Mouse (Mus musculus) forebrain, embryonic 12.5 days (tissue): ENCODE measurements around the gene Tut4. TPM values are rescaled to one million over a fixed set of nuclear protein-coding genes. Genes with fewer than 3 reads are reported as not detected.

ENCODE experiments used
- ATAC-seq: fragments of 200-750 bp; cut with Nextera tagmentation; 2 replicates; pipeline ENCODE4 v1.8.0; 2017; ENCODE audit warnings: moderate TSS enrichment; ENCODE audit not compliant: low FRiP score
- H3K27ac ChIP-seq: fragments of 300-500 bp; sonication (generic); 2 replicates; pipeline ENCODE4 v1.5.1; 2016; ENCODE audit warnings: mild to moderate bottlenecking
- H3K27me3 ChIP-seq: fragments of 300-500 bp; sonication (generic); 2 replicates; pipeline ENCODE4 v1.6.1; 2016; ENCODE audit warnings: mild to moderate bottlenecking
- H3K36me3 ChIP-seq: fragments of 300-500 bp; sonication (generic); replicated peaks from 2 replicates; pipeline ENCODE4 v1.6.1; 2016; ENCODE audit warnings: mild to moderate bottlenecking
- H3K4me1 ChIP-seq: fragments of 300-500 bp; sonication (generic); 2 replicates; pipeline ENCODE4 v1.6.1; 2016
- H3K4me2 ChIP-seq: fragments of 300-500 bp; sonication (generic); 2 replicates; pipeline ENCODE4 v1.6.1; 2016; ENCODE audit warnings: mild to moderate bottlenecking, moderate library complexity
- H3K4me3 ChIP-seq: fragments of 300-500 bp; sonication (generic); replicated peaks from 2 replicates; pipeline ENCODE4 v1.5.1; 2016; ENCODE audit warnings: mild to moderate bottlenecking
- H3K9ac ChIP-seq: fragments of 300-500 bp; sonication (generic); 2 replicates; pipeline ENCODE4 v1.6.1; 2016; ENCODE audit warnings: mild to moderate bottlenecking
- H3K9me3 ChIP-seq: fragments of 300-500 bp; sonication (generic); 2 replicates; pipeline ENCODE4 v1.6.1; 2016
- WGBS: fragments of 180-500 bp; shearing (Covaris S2); methylation state at CpG from one replicate; pipeline ENCODE4 v1.1.7; 2016; 5-methylcytosine and 5-hydroxymethylcytosine counted together
- polyA plus RNA-seq: library from polyadenylated mRNA; unstranded; fragments of >200 nt; fragmentation: Nextera tagmentation; extraction: Ambion mirVana; gene quantifications from 2 replicates; pipeline ENCODE4 v1.2.1, GENCODE M21; 2016

Gene Tut4
- polyA plus RNA-seq, 1 experiment from 2014 or later: 118 TPM

DNA sequence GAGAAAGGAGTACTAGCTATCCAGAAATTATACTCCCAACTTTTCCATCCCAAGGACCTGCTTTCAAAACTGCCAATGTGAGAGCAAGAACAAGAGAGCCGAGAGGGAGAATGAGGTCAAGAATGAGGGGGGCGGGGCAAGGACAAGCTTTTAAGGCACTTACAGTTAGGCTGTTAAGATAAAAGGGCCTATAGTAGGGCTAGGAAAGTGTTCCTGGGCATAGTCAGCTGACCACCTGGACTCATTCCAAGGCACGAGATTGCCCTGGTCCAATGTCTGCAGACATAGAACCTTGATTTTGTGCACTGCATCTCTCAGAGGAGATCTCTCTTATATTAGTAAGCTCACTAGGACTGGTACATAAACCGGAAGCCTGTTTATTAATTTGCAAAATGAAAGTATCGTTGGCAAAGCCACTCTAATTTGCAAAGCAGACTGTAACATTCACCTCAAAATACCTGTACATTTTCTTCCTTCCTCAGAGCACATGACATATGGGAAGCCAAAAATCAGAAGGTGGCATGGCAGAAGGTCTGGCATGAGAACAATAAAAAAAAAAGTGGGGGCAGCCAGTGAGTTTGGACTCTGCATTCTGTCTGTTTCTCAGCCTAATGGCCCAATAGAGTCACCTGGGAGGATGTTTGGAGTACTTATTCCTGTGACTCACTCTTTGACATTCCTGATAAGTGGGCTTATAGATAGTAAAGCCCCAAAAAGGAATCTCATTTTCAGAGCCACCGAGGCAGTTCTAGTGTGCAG lies 21.0 kb upstream of the Tut4 start:
- ATAC-seq: no peak
- no peak overlapping the region for H3K9ac ChIP-seq
- H3K27ac ChIP-seq: no peak overlapping the region
- H3K4me3 ChIP-seq: no peak overlapping the region
- WGBS: 75% methylated on average over 6 of the region's 6 CpGs
- peaks cover 4% of the 10 kb centered on the region for H3K4me1 ChIP-seq
- H3K27me3 ChIP-seq: no peaks in the 10 kb centered on the region
- no peak overlapping the region for H3K4me2 ChIP-seq
- no peaks in the 10 kb centered on the region for H3K36me3 ChIP-seq
- H3K9me3 ChIP-seq: no peaks in the 10 kb centered on the region

DNA sequence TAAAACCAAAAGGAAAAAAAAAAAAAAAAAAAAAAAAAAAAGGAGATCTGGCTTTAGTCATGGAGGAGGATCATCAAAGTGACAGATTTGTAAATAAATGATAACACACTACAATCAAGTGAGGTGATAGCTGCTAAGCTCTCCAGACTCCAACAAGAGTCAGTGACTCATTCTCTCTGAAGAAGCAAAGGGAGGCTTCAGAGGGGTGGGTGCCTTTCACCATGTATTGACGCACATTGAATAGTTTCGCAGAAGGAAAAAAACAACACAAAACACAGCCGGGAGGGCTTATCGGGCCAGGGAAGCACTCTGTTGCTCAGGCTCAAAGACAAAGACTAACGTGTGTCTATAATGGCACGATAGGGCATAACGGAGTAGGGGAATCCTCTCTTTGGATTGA lies 11.1 kb upstream of the Tut4 start:
- Histone ChIP-seq H3K4me1 (no peaks in the 10 kb centered on the region), H3K27me3 (no peaks in the 10 kb centered on the region), H3K27ac (no peak overlapping the region), H3K9me3 (no peaks in the 10 kb centered on the region), H3K9ac (no peak overlapping the region), H3K4me2 (no peak overlapping the region), H3K36me3 (no peaks in the 10 kb centered on the region), H3K4me3 (no peak overlapping the region)
- no peak for ATAC-seq
- WGBS: 54% methylated on average over 7 of the region's 7 CpGs

DNA sequence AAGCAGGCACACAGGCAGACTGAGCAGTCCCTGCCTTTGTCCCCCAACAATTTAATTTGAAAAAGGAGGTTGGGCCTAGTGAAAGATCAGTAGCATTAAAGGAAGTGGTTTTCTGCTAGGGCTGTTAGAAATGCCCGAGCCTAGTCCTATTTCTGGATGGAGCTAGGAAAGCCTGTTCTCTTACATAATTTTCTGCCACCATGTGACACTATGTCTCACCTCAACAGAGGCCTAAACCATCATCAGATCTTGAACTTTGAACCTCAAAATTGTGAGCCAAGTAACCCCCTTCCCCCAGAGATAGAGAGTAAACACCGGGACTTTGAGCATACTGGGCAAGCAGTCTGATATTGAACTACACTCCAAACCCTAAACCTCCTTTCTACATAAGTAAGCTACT lies 3.2 kb upstream of the Tut4 start:
- Histone ChIP-seq H3K4me1 (peaks cover 10% of the 10 kb centered on the region), H3K9ac (no peak overlapping the region), H3K36me3 (no peaks in the 10 kb centered on the region), H3K9me3 (no peaks in the 10 kb centered on the region), H3K27ac (no peak overlapping the region), H3K27me3 (no peaks in the 10 kb centered on the region), H3K4me2 (no peak overlapping the region), H3K4me3 (no peak overlapping the region)
- WGBS: 83% methylated on average over 2 of the region's 2 CpGs
- no peak for ATAC-seq

DNA sequence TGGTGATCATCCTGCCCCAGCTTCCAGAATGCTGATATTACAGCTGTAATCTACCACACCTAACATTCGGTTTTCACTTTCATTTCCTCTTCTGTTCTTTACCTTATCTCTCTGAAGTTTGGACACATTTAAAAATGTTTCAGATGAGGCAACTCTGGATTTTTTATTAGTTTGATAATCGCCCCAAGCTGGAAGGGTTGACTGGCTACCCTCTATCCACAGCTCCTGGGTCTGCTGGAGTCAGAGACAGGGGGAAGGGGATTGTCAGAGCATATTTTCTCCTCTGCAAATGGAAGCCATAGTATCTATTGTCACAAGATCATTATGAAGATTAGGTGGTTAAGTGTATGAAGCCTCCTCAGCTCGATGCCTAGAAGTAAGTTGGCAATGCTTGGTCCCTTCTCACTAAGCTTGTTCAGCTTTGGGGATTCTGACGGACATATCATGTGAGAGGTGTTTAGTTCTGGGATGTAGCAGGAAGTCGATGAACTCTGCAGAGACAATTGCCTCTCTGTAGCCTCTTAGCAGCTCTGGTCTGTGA lies 955 bp upstream of the Tut4 start:
- Histone ChIP-seq H3K4me3 (peak overlapping the region; percentile 99), H3K4me2 (peak overlapping the region; percentile 83), H3K27ac (peak overlapping the region; percentile 99)

DNA sequence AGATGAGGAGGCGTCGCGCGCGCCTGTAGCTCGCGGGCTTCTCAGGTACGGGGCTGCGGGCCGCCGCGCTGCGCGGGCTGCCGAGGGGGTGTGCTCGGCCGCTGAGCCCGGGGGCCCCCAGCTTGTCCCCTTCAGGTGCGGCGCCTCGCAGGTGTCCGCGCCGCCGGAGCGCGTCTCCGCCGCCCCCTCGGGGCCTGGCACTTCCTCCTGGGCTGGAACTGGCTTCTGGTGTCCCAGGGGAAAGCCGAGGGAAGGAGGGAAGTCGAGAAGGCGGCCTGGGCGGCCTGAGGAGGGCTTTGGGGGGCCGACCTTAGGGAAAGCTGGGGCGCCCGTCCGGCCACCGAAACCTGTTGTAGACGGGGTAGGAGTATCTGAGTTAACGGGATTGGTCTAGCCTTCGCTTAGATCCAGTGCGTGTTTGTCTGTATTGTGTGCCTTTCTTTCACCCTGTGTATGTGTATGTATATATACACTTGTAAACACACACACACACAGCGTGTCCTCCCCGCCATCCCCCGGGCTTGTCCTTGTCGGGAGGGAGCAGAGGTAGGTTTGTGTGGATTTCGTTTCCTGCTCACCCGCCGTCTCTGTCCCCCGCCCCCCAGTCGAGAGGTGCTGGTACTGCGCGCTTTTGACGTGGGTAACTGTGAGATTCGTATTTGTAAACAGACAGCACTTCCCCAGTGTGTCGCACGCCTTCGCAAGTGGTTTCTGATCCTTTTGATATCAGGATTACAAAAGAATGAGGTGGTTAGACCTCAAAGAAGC lies 1.1 kb downstream of the Tut4 start:
- WGBS: under 1% methylated on average over 59 of the region's 59 CpGs
- Histone ChIP-seq H3K9me3 (no peaks in the 10 kb centered on the region), H3K27me3 (no peaks in the 10 kb centered on the region), H3K4me3 (peak overlapping the region; percentile 99), H3K27ac (peak overlapping the region; percentile 99), H3K9ac (peak overlapping the region; percentile 98), H3K36me3 (peaks cover 6% of the 10 kb centered on the region), H3K4me2 (peak overlapping the region; percentile 83), H3K4me1 (peaks cover 14% of the 10 kb centered on the region)
- ATAC-seq: peak; percentile 55

More for the DNA sequence above, 955 bp upstream of the Tut4 start:
- Histone ChIP-seq H3K27me3 (no peaks in the 10 kb centered on the region), H3K9ac (peak overlapping the region; percentile 98; the same call in 1 of the 2 replicates), H3K9me3 (no peaks in the 10 kb centered on the region), H3K4me1 (peaks cover 14% of the 10 kb centered on the region), H3K36me3 (peaks cover 6% of the 10 kb centered on the region)
- 36% methylated on average over 5 of the region's 5 CpGs for WGBS
- no peak for ATAC-seq

DNA sequence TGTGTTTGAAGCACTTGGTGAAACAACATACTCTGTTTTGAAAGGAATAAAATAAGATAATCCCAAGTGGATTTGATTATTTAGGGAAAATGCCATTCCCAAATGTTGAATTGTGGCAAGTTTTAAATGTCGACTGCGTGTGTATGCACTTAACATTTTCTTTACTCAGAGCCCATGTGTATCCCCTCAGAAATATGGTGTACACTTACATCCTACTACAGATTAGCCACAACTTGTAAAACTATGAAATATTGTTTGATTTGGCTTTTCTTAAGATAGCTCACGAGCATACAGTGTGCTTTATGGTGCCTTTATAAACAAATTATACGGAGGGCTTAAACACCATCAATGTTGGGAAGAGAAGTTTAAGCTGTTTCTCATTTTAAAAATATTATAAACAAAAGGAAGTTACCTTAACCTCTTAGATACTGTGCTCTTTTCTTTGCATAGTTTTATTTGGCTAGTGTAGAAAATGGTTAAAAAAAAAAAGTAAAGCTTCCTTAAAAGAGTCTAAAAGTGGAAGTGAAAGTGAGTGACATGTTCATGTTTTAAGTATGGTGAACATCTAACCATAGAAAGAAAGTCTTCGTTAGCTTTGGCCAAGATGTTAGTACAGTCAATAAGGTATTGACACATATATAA lies 2.2 kb downstream of the Tut4 start:
- H3K9ac ChIP-seq: 0 out of 2 replicates have a peak overlapping the region, but pooled peaks have one; percentile 98
- no peak overlapping the region for H3K27ac ChIP-seq
- H3K36me3 ChIP-seq: peaks cover 11% of the 10 kb centered on the region
- H3K4me1 ChIP-seq: peaks cover 14% of the 10 kb centered on the region
- ATAC-seq: no peak
- peak overlapping the region; percentile 99 for H3K4me3 ChIP-seq
- H3K27me3 ChIP-seq: no peaks in the 10 kb centered on the region
- H3K9me3 ChIP-seq: no peaks in the 10 kb centered on the region
- 80% methylated on average over 5 of the region's 5 CpGs for WGBS
- peak overlapping the region; percentile 83 for H3K4me2 ChIP-seq

DNA sequence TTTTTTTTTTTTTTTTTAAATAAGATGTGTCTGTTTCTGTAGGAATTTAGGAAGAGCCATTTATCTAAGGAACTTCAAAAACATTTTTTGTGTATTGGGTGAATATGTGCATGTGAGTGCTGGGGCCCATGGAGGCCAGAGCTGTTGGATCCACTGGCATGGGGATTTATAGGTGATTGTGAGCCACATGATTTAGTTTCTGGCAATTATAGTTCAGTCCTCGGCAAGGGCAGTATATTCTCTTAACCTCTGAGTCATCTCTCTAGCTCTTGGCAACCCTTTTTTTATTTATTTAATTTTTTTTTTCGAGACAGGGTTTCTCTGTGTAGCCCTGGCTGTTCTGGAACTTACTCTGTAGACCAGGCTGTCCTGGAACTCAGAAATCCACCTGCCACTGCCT lies 14.4 kb downstream of the Tut4 start:
- Histone ChIP-seq H3K9ac (no peak overlapping the region), H3K9me3 (no peaks in the 10 kb centered on the region), H3K4me2 (no peak overlapping the region), H3K36me3 (peaks cover 6% of the 10 kb centered on the region; the same call in 1 of the 2 replicates), H3K4me1 (no peaks in the 10 kb centered on the region), H3K4me3 (no peak overlapping the region), H3K27me3 (no peaks in the 10 kb centered on the region), H3K27ac (no peak overlapping the region)
- no peak for ATAC-seq
- WGBS: 96% methylated on average over 2 of the region's 2 CpGs

DNA sequence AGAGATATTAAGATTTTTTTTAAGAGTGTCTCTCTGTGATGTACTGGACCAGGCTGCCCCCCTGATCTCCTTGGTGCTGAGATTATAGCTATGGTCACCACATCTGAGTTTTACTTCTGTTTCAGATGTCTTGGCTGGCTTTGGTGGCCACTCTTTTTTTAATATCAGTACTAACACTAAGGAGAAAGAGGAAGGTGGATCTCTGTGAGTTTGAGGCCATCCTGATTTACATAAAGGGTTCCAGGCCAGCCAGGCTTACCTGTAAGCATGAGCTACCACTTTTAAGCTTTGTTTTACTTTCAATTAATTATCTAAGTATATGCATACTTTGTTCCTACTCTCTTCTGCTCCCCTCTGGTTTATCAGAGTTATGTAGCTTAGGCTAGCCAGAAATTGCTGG lies 23.6 kb downstream of the Tut4 start:
- Histone ChIP-seq H3K9ac (no peak overlapping the region), H3K4me3 (no peak overlapping the region), H3K27ac (no peak overlapping the region), H3K27me3 (no peaks in the 10 kb centered on the region), H3K36me3 (peaks cover 46% of the 10 kb centered on the region), H3K9me3 (no peaks in the 10 kb centered on the region), H3K4me2 (no peak overlapping the region), H3K4me1 (no peaks in the 10 kb centered on the region)
- ATAC-seq: no peak

DNA sequence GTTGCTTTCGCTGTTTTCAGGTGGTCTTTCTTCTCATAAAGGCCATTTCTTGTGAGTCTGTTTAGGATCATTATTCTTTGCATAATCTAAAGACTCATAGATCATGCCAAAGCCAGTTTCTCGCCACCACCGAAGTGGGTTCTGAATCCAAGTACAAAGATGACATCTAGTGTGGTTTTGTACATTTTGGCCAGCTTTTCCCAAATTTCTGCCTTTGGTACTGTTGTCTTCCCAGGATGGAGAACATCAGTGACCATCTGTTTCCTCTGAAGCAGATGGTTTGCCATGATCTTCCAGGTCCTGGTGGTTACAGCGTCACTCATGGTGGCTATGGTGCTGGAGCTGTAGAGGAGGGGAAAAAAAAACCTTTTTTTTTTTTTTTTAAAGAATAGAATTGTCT lies 25.0 kb downstream of the Tut4 start:
- H3K4me1 ChIP-seq: no peaks in the 10 kb centered on the region
- WGBS: 96% methylated on average over 4 of the region's 4 CpGs
- peaks cover 49% of the 10 kb centered on the region for H3K36me3 ChIP-seq
- no peak overlapping the region for H3K9ac ChIP-seq
- no peaks in the 10 kb centered on the region for H3K9me3 ChIP-seq
- no peaks in the 10 kb centered on the region for H3K27me3 ChIP-seq
- H3K4me3 ChIP-seq: no peak overlapping the region
- ATAC-seq: no peak
- no peak overlapping the region for H3K4me2 ChIP-seq
- no peak overlapping the region for H3K27ac ChIP-seq

DNA sequence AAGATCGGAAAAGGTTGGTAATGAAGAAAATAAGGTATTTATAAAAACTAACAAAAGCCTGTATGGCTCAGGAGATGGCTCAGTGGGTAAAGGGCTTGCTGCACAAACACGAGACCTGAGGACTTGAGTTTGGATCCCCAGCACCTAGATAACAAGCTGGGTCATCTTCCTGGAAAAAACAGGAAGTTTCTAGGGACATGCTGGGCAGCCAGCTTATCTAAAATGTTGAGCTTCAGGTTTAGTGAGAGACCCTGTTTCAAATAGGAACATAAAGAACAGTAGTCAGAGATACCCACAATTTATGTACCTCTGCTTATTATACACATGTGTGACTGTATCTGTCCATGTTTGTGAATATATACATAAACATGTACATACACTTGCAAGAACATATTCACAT lies 43.8 kb downstream of the Tut4 start:
- Histone ChIP-seq H3K4me3 (no peak overlapping the region), H3K9ac (no peak overlapping the region), H3K27ac (no peak overlapping the region), H3K36me3 (peaks cover 39% of the 10 kb centered on the region), H3K27me3 (no peaks in the 10 kb centered on the region), H3K4me2 (no peak overlapping the region), H3K4me1 (no peaks in the 10 kb centered on the region), H3K9me3 (no peaks in the 10 kb centered on the region)
- WGBS: 94% methylated on average over 2 of the region's 2 CpGs
- no peak for ATAC-seq

DNA sequence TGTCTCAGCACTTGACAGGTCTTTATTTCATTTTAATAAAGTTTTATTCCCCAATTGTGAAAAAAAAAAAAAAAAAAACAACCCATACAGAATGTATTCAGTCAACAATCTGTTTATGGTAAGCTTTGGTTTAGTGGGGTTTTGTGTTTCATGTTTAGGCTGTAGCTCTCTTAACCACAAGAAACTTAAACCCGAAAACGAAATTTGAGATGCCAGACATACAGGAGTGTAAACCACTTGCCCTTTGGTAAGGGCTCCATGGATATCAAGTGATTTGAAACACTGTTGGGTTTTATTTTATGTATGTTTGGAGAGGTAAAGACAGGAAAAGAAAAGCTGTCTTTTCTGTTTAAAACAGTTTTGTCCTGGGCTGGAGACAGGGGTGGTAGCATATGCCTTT lies 80.5 kb downstream of the Tut4 start:
- Histone ChIP-seq H3K4me1 (no peaks in the 10 kb centered on the region), H3K9me3 (no peaks in the 10 kb centered on the region), H3K4me2 (no peak overlapping the region), H3K27me3 (no peaks in the 10 kb centered on the region), H3K9ac (no peak overlapping the region), H3K27ac (no peak overlapping the region), H3K4me3 (no peak overlapping the region), H3K36me3 (peaks cover 15% of the 10 kb centered on the region)
- ATAC-seq: no peak
- 98% methylated on average over 2 of the region's 2 CpGs for WGBS

DNA sequence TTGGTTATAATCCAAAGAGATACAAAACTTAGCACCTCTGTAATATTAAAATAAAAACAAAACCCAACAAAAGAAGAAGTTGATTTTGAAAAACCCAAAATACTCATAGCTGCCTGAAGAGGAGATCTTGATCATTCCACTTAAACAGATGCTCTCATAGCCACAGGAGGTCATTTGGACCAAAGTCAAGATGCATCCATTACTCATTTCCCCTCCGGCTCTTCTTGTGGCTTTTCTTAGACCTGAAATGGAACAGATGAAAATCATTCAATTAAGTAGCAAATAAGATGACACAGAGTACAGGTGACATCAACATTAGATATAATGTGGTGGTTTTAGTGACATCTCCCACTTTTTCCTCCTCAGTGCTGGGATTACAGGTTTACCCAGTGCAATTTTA lies 105.8 kb downstream of the Tut4 start:
- Histone ChIP-seq H3K27me3 (no peaks in the 10 kb centered on the region), H3K4me1 (no peaks in the 10 kb centered on the region), H3K36me3 (peaks cover 84% of the 10 kb centered on the region), H3K27ac (no peak overlapping the region), H3K9ac (no peak overlapping the region), H3K9me3 (no peaks in the 10 kb centered on the region), H3K4me2 (no peak overlapping the region), H3K4me3 (no peak overlapping the region)
- WGBS: 92% methylated on average over 1 of the region's 1 CpGs
- no peak for ATAC-seq
